Mouse (Mus musculus): ENCODE measurements around the gene Zfp704.

DNA sequence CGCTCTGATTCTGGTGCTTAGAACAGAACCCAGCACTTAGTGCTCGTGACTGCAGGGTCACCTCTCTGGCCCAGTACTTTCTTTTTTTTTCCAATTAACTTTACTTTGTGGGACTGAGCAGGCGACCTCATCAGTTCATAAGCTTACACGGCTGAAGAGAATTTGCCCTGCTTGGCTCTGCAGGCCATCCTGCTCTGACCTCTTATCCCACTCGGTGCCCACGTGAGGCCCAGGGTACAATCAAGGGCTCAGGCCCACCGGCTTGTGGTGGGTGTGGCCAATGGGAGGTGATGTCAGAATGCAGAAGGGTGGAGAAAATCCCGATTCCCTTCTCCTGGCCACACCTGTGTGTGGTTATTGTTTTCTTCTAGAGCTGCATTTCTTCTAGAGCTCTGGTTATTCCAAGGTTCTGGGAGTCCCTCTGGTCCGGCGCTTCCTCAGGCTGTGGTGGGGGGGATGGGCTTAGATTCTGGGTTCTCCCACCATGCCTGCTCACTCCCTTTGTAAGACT, 153.4 kb downstream of the Zfp704 start:
- TF ChIP-seq POLR2A (IDR thresholded peaks at IDR 0.05; ENCODE audit: low read depth, low read length) (no peak), TCF12 (IDR thresholded peaks at IDR 0.05; ENCODE audit: low read depth, low read length) (no peak), HCFC1 (IDR thresholded peaks at IDR 0.05; ENCODE audit: low read depth, low read length) (no peak), ZKSCAN1 (IDR thresholded peaks at IDR 0.05; ENCODE audit: borderline replicate concordance, low read depth, low read length) (no peak), EP300 (IDR thresholded peaks at IDR 0.05; ENCODE audit: low read length) (no peak), ZNF384 (IDR thresholded peaks at IDR 0.05; ENCODE audit: low read depth, low read length) (no peak), CTCF (conservative IDR thresholded peaks at IDR 0.05 in 1 of 2, IDR thresholded peaks at IDR 0.05 in 1 of 2; ENCODE audit: low read depth in 2 of 2, low read length in 2 of 2) (no peak), KAT2A (IDR thresholded peaks at IDR 0.05; ENCODE audit: insufficient replicate concordance, low read length) (no peak), NELFE (IDR thresholded peaks at IDR 0.05; ENCODE audit: low read depth, low read length) (no peak), IRF4 (IDR thresholded peaks at IDR 0.05; ENCODE audit: low read depth, low read length) (no peak), POLR2AphosphoS2 (IDR thresholded peaks at IDR 0.05; ENCODE audit: low read depth, low read length) (no peak), UBTF (IDR thresholded peaks at IDR 0.05; ENCODE audit: low read depth, low read length) (no peak)

Data from CH12.LX (cell line).